Mouse (Mus musculus) bone marrow macrophage, adult 2 months (primary cell): Measurements from ENCODE around the gene Aff1. TPM values are rescaled to one million over a fixed set of nuclear protein-coding genes. Genes with fewer than 3 reads are reported as not detected.

ENCODE experiments used
- H3K27ac ChIP-seq: 2 replicates; pipeline ENCODE4 v1.5.1; 2012; ENCODE audit warnings: low read depth, low read length; ENCODE audit not compliant: insufficient read depth
- H3K4me1 ChIP-seq: 2 replicates; pipeline ENCODE4 v1.6.1; 2012; ENCODE audit warnings: low read length; ENCODE audit not compliant: control insufficient read depth, insufficient read depth
- H3K4me3 ChIP-seq: 2 replicates; pipeline ENCODE4 v1.5.1; 2012; ENCODE audit warnings: mild to moderate bottlenecking, low read length, moderate library complexity; ENCODE audit not compliant: insufficient read depth
- CTCF ChIP-seq: IDR thresholded peaks from 2 replicates; pipeline ENCODE4 v1.5.1; 2012; ENCODE audit warnings: low read depth, mild to moderate bottlenecking, low read length, moderate library complexity
- POLR2A ChIP-seq: IDR thresholded peaks from 2 replicates; pipeline ENCODE4 v1.6.1; 2012; ENCODE audit warnings: mild to moderate bottlenecking, low read depth, low read length, borderline replicate concordance
- polyA plus RNA-seq: library from polyadenylated mRNA; stranded (reverse); fragments of >200 nt; gene quantifications from 2 replicates; pipeline ENCODE4 v1.2.4, GENCODE M21; 2012; ENCODE audit not compliant: missing spikeins, insufficient read depth, insufficient read length

Gene Aff1
- polyA plus RNA-seq, 1 experiment: 45.3 TPM

DNA sequence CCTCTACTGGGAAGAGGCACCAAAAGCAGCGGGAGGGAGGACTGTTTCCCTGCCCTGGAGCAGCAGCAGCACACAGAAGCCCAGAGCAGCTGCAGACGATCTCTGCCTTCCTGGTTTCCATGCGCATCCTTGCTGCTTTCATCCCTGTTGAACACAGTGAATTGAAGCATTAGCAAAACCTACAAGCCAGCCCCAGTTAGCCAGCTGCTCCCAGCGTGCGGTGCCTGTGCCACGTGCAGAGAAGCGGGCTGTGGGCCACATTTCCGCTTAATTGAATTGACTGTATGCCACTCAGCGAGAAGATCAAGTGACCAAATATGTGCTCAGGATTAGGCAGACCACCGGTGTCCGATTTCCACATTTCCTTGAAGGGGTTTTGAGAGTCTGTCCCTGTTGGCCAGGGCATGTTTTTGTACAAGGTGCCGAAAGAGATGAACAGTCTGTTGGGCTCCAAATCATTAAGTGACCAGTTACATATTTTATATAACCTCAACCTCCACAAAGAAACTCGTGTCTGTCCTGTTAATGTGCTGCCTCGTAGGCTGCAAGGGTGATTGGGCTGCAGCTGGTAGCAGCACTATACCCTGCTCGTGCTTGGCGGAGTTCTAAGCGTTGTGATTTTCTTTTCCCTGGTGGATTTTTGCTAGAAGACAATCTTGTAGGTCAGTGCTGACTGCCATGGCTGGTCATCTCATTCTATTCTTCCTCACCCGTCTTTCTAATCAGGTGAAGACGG is 153.4 kb downstream of the Aff1 start:
- Histone ChIP-seq H3K27ac (no peak overlapping the region), H3K4me1 (no peaks in the 10 kb centered on the region), H3K4me3 (no peak overlapping the region)
- no peak for TF ChIP-seq CTCF
- no peak for TF ChIP-seq POLR2A

DNA sequence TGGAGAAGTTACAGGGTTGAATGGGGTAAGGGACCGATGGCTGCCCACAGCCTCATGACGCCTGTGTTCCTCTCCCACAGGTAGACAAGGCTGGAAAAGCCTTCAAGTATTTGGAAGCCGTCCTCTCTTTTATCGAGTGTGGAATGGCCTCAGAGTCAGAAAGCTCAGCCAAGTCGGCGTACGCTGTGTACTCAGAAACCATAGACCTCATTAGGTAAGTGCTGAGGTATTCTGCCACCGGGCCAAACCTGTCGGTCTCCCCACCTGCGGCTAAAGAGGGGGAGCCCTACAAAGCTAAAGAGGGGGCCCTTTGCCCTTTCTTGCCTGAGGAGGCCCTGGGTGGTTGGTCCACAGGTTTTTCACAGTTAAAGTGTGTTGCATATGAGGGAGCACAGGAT is 154.0 kb downstream of the Aff1 start:
- Histone ChIP-seq H3K4me3 (no peak overlapping the region), H3K4me1 (no peaks in the 10 kb centered on the region), H3K27ac (no peak overlapping the region)
- TF ChIP-seq CTCF: no peak

DNA sequence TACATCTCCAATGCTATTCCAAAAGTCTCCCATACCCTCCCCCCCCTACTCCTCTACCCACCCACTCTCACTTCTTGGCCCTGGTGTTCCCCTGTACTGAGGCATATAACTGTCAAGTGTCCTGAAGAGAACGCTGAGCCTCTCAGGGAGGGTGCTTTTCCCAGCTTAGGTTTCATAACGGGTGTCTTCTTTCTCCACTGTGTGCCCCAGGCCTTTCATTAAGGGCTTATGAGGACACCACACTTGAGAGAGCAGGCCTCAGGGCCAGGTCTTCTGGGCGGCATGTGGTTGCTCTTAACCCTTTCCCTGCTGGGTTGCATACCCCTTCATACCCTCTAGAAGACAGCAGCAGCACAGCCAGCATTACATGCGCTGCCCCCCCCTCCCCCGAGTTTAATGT is 154.4 kb downstream of the Aff1 start:
- TF ChIP-seq POLR2A: no peak
- no peak for TF ChIP-seq CTCF
- Histone ChIP-seq H3K4me3 (no peak overlapping the region), H3K27ac (no peak overlapping the region), H3K4me1 (no peaks in the 10 kb centered on the region)

DNA sequence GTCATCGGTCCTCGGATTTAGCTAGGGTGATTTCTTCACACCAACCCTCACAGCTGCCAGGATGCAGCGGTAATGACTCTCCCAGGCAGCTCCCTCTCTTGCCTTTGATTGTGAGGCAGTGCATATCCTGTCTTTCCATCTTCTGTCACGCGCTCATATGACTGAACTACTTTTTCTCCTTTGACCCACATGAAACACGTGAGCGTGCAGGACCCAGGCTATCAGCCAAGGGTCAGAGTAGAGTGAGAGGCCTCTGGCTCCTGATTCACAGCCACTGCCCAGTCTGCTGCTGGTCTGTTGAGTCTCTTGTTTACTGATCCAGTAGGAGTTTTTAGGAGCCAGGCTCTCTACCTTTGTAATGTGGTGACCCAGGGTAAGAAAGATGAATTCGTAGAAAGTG is 156.4 kb downstream of the Aff1 start:
- Histone ChIP-seq H3K4me3 (no peak overlapping the region), H3K4me1 (no peaks in the 10 kb centered on the region), H3K27ac (no peak overlapping the region)
- no peak for TF ChIP-seq POLR2A
- TF ChIP-seq CTCF: no peak

DNA sequence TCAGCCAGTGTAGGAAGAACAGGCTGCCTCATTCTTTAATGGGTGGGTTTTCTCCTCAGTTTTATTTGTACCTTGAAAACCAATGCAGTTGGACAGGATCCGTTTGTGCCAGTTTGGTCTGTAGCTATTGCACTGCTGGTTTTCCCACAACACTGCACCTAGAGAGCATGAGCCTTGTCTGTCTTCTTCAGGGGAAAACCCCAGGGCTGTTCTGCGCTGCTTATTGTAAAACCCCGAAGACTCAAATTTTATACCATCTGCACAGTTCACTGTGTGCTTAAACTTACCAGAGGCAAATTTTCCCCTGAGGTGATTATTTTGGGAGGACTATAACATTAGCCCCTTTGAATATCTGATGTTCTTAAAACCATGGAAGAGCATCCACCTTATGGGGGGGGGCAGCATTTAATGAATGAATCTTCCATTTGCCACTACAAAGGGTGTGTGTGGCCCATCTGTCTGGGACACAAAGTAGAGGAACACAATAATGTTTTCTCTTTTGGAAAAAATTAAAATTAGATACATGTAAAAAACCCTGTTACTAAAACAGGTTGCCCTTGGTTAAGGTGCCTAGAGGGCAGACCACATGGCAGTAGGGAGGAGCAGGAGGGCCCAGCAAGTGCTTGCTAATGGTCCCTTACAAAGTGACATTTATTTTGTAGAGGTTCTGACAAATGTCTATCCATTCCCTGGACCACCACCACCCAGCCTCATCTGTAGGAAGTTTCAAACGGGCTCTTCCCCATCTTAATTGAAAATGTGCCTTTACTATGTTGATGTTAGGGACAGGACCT is 160.8 kb downstream of the Aff1 start:
- no peak overlapping the region for H3K4me3 ChIP-seq
- TF ChIP-seq POLR2A: no peak
- no peak for TF ChIP-seq CTCF
- no peak overlapping the region for H3K27ac ChIP-seq
- peaks cover 3% of the 10 kb centered on the region; the same call in 1 of the 2 replicates for H3K4me1 ChIP-seq

DNA sequence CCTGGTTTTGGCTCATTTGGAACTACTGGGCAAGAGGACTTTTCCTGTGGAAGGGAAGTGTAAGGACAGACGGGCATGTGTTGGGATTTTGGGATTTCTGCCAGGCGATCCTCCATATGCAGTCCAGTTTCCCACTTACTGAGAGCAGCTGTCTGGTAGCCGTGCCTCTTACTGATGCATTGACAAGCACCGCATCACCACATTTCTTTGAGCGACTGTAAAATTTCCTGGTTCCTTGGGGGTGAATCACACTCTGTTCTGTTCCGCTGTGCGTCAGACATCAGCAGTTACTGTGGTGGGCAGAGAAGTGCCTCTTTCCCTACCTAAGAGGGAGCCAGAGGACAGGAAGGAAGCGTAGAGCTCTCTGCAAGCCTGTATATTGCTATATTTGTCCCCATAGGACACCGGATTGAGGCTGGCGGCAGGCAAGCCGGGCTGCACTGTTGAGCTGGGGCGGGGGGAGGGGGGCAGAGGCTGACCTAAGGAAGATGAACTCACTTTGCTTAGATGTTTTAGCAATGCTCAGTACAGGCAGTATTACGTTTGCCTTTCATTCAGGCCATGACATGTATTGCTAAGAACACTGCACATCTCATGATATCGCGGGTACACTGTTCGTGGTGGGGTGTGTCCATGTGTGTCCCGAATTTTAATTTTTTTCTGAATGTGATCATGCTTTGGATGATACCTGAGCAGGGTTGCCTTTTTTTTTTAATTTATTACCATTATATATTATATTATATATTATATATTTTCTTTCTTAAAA is 162.1 kb downstream of the Aff1 start:
- H3K27ac ChIP-seq: no peak overlapping the region
- no peak for TF ChIP-seq POLR2A
- no peak for TF ChIP-seq CTCF
- no peak overlapping the region for H3K4me3 ChIP-seq
- peaks cover 3% of the 10 kb centered on the region; the same call in 1 of the 2 replicates for H3K4me1 ChIP-seq

DNA sequence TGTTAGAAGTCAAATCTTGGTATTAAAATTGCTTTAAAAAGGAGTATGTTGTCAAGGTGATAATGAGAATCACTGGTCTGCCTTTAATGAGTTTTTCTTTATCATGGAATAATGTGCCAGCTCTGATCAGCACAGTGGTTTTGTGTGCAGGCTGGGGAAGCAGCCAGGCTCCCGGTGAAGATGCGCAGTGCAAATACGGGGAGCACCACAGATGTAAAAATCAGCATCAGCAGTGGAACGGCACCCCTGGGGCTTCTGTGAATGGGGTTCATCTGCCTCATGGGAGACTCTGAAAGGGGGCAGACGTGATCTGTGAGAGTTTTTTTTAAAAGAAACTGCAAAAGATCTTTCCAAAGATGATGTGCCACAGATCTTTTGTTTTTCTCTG is 162.6 kb downstream of the Aff1 start:
- TF ChIP-seq POLR2A (no peak), CTCF (no peak)
- no peak overlapping the region for H3K27ac ChIP-seq
- H3K4me3 ChIP-seq: no peak overlapping the region
- peaks cover 3% of the 10 kb centered on the region; the same call in 1 of the 2 replicates for H3K4me1 ChIP-seq

DNA sequence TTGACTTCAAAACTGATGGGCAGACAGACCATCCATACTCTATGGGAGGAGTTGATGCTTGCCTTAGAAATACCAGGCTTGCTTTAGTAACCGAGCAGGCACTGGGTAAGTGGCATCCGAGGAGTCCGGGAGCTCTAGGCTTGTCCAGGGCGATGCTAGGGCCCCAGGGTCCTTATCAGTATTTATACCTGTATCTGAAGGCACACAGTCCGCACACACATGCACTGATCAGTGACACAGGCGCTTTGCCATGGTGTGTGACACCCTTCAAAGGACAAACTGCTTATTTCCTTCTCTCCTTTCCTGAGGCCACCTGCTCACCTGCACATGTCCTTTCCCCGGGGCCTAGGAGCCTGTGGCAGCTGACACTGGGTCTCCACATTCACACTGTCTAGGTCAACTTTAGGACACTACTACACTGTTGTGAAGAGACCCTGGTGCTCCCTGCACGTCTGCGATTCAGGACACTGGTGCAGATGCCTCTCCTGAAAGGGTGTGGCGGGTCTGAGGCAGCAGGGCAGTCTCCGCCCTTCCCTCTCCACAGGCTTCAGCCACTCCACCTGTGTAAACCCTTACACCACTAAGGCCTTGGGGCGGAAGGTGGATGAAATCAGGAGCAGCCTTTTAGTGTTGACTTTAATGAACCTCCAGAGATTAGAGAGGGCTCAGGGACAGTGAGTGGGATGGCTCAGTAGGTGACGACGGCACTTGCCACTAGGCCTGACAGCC is 163.5 kb downstream of the Aff1 start:
- H3K27ac ChIP-seq: no peak overlapping the region
- H3K4me3 ChIP-seq: no peak overlapping the region
- TF ChIP-seq POLR2A (no peak), CTCF (no peak)
- H3K4me1 ChIP-seq: peaks cover 3% of the 10 kb centered on the region; the same call in 1 of the 2 replicates

DNA sequence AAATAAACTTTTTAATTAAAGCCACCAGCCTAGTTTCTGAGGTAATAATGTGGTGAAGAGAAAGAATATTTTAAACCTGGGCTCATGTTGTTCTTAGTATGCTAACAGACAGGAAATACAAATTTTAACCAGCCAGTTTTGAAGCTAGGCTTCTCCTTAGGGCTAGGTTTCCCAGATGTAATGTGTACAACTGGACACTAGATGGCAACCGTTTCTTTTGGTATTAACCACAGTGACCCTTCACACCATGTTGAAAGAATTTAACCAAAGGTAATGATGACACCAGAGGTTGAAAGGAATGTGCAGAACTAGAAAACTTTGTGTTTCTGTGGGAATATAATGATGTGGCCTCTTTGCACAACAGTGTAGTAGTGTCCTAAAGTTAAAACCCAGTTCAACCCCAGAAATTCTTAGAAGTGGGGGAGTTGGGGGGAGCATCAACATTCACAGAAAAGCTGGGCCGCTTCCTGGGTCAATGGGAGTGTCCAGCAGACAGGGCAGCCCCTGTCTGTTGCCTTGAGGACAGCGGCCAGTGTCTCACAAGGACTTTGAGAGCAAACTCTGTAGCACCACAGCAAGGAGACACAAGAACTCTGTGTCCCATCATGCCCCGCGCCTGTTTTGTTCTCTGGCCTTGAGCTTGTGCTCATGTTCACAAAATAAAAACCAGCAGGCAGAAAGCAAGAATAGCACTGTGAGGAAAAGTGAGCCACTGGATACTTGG is 164.3 kb downstream of the Aff1 start:
- no peak for TF ChIP-seq CTCF
- TF ChIP-seq POLR2A: no peak
- Histone ChIP-seq H3K4me1 (peaks cover 3% of the 10 kb centered on the region; the same call in 1 of the 2 replicates), H3K27ac (no peak overlapping the region), H3K4me3 (no peak overlapping the region)

DNA sequence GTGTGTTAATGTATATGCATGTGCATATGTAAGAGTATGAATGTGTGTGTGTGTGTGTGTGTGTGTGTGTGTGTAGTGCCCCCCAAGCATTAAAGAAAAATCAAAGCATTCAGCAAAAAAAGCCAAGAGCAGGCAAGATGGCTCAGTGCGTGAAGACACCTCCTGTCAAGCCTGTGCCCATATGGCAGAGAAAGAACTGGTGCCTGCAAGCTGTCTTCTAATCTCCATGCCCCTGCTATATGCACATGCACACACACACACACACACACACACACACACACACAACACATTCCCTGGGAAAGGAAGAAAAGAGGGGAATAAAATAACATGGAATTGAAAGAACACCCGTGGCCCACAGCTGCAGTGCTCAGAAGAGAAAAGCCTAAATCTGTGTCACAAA is 165.0 kb downstream of the Aff1 start:
- H3K4me1 ChIP-seq: peaks cover 3% of the 10 kb centered on the region; the same call in 1 of the 2 replicates
- TF ChIP-seq POLR2A: no peak
- TF ChIP-seq CTCF: no peak
- no peak overlapping the region for H3K4me3 ChIP-seq
- H3K27ac ChIP-seq: no peak overlapping the region
